Mouse (Mus musculus) cortical plate, adult 2 months (tissue): ENCODE data around the gene Kif14.

Experiments used
- CTCF ChIP-seq: fragments of 200-500 bp; IDR thresholded peaks from 2 replicates; pipeline ENCODE4 v1.5.1; 2011; ENCODE audit warnings: mild to moderate bottlenecking, control low read depth, low read length; ENCODE audit not compliant: insufficient read depth; ENCODE audit errors: extremely low read depth
- POLR2A ChIP-seq: fragments of 200-500 bp; IDR thresholded peaks from 2 replicates; pipeline ENCODE4 v1.6.1; 2011; ENCODE audit warnings: mild to moderate bottlenecking, low read length, control low read depth; ENCODE audit not compliant: insufficient read depth; ENCODE audit errors: extremely low read depth

DNA sequence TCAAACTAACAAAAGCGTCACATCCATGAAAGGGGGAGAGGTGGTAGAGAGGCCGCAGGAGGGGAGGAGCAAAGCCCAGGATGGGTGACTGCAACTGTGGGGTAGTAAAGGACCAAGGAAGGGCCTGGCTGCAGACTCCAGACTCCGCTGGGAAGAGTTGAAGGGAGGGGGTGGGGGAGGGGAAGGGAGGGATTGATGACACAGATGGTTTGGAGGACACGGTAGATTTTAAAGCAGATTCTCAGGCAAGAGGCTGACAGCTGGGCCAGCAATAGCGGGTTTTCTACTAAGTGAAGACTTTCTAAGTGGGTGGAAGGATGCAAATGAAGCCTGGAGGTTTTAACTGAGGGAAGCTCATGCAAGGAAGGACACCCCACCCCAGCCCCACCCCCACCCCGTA, 4.3 kb downstream of the Kif14 start:
- TF ChIP-seq CTCF (no peak), POLR2A (no peak)
